Mouse (Mus musculus) adrenal gland, postnatal 4 days (tissue): ENCODE data around the gene 4930568D16Rik. TPM values are rescaled to one million over a fixed set of nuclear protein-coding genes. Genes with fewer than 3 reads are reported as not detected.

ENCODE experiments used
- total RNA-seq, 2 experiments: library from RNA; stranded (reverse); gene quantifications; 2 replicates each; pipeline ENCODE4 v1.2.3; 2021

4930568D16Rik gene
- total RNA-seq, 2 experiments from 2014 or later = not detected

Other genes starting within 250 kb of the 4930568D16Rik start
- 100 to 1,000 TPM; 213 to 230 TPM for gene Rab14, start 166.6 kb downstream of the 4930568D16Rik start, total RNA-seq
- 100 to 1,000 TPM; 136 to 137 TPM for gene Gsn, start 111.3 kb downstream of the 4930568D16Rik start, total RNA-seq
- gene Stom, start 30.8 kb downstream of the 4930568D16Rik start, total RNA-seq = 10 to 100 TPM; 42.7 to 43.5 TPM
- not detected for gene 4930402F06Rik, start 29.4 kb upstream of the 4930568D16Rik start, total RNA-seq
- 10 to 100 TPM; 15.0 to 15.4 TPM for gene Ggta1, start 95.5 kb upstream of the 4930568D16Rik start, total RNA-seq
- gene Dab2ip, start 190.5 kb upstream of the 4930568D16Rik start, total RNA-seq = 10 to 100 TPM; 74.4 to 77.6 TPM